Mouse (Mus musculus) kidney, adult 2 months (tissue): Measurements from ENCODE around the gene Dnajb3. TPM values are rescaled to one million over a fixed set of nuclear protein-coding genes. Genes with fewer than 3 reads are reported as not detected.

Experiments
- DNase-seq: peaks from one replicate; pipeline ENCODE4 v3.0.0; 2021
- H3K27ac ChIP-seq: fragments of 200-500 bp; 2 replicates; pipeline ENCODE4 v1.5.1; 2012; ENCODE audit warnings: low read depth, low read length, control low read depth, inconsistent platforms; ENCODE audit not compliant: insufficient read depth
- H3K27me3 ChIP-seq: fragments of 200-500 bp; replicated peaks from 2 replicates; pipeline ENCODE4 v1.6.1; 2012; ENCODE audit warnings: mild to moderate bottlenecking, moderate library complexity, low read length, inconsistent platforms; ENCODE audit not compliant: control insufficient read depth, insufficient read depth
- H3K36me3 ChIP-seq: fragments of 200-500 bp; 2 replicates; pipeline ENCODE4 v1.6.1; 2012; ENCODE audit warnings: mild to moderate bottlenecking, moderate library complexity, low read length, inconsistent platforms; ENCODE audit not compliant: control insufficient read depth, insufficient read depth
- H3K4me1 ChIP-seq: fragments of 200-500 bp; 2 replicates; pipeline ENCODE4 v1.6.1; 2011; ENCODE audit warnings: low read length; ENCODE audit not compliant: control insufficient read depth, insufficient read depth
- H3K4me3 ChIP-seq: fragments of 200-500 bp; 2 replicates; pipeline ENCODE4 v1.5.1; 2011; ENCODE audit warnings: mild to moderate bottlenecking, low read depth, low read length, control low read depth; ENCODE audit not compliant: insufficient read depth
- CTCF ChIP-seq: fragments of 200-500 bp; conservative IDR thresholded peaks from 2 replicates; pipeline ENCODE4 v1.5.1; 2011; ENCODE audit warnings: low read depth, mild to moderate bottlenecking, control low read depth, low read length, moderate library complexity, mixed read lengths; ENCODE audit not compliant: insufficient read depth, insufficient read length
- POLR2A ChIP-seq: fragments of 200-500 bp; IDR thresholded peaks from one replicate; pipeline ENCODE4 v1.6.1; 2011; ENCODE audit warnings: low read depth, low read length, control low read depth
- WGBS: fragments of 180-500 bp; shearing (Covaris S2); methylation state at CpG from one replicate; pipeline ENCODE4 v1.1.7; 2018; 5-methylcytosine and 5-hydroxymethylcytosine counted together
- polyA plus RNA-seq: library from polyadenylated mRNA; depleted of rRNA; stranded (reverse); fragments of >200 nt; gene quantifications from 2 replicates; pipeline ENCODE4 v1.2.3, GENCODE M21; 2012

Dnajb3 gene
- polyA plus RNA-seq, 1 experiment = 1.6 TPM

DNA sequence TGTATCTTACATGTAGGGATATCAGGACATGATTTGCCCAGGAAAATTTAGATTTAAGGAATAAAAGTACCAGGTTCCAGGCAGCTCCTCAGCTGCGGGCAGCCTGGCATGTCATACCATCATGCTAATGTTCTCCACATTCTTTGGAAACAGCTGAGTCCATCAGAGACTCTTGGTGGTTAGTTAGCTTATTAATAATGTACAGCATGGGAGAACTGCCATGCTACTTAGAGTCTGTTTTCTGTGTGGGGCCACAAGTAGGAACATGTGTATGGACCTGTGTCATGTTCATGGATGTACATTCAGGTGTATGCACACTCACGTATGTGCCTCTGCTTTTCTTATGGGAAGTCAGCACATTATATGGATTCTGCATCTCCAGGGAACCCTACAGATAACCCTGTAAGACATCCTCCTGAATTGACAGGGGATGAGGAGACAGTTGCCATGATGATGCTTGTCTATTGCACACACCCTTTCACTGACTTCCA, 8.9 kb upstream of the Dnajb3 start:
- no peaks in the 10 kb centered on the region for H3K36me3 ChIP-seq
- TF ChIP-seq POLR2A = no peak
- no peak for TF ChIP-seq CTCF
- WGBS = 76% methylated on average over 2 of the region's 2 CpGs
- H3K27ac ChIP-seq = no peak overlapping the region
- H3K4me1 ChIP-seq = no peaks in the 10 kb centered on the region
- DNase-seq = no peak
- H3K4me3 ChIP-seq = no peak overlapping the region
- no peaks in the 10 kb centered on the region for H3K27me3 ChIP-seq

DNA sequence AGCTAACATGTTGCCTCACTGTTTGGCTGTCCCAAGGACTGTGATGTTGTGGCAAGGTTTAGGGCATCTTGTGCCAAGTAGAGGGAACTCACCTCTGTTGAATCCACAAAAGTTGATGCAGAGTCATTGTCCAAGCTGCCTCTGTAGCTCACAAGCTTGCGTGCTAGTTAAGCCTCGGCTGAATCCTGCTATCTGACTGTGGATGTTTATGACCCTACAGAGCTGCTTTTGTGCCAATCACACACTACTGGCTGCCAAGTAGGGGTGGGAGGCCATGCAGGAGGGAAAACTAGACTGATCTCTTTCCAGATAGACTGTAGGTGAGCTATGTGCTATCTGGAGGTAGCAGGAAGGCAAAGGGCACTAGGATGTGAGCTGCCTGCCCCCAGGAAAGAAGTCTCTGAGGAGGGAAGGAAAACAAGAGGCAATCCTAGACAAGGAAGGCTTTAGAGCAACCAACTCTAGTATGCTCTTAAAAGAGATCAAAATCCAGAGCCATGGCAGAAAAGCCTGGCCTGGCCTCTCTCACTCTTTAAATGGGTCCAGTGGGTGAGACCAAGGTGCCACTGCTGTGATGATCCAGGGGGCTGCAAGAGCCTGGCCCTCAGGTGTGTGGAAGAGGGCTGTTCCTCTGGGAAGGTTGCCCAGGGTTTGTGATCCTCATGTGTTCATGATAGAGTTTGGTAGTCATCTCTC, 8.3 kb upstream of the Dnajb3 start:
- Histone ChIP-seq H3K4me3 (no peak overlapping the region), H3K27me3 (no peaks in the 10 kb centered on the region), H3K4me1 (no peaks in the 10 kb centered on the region), H3K36me3 (no peaks in the 10 kb centered on the region), H3K27ac (no peak overlapping the region)
- WGBS = 71% methylated on average over 2 of the region's 2 CpGs
- peak; percentile 32 for DNase-seq
- TF ChIP-seq CTCF (no peak), POLR2A (no peak)

DNA sequence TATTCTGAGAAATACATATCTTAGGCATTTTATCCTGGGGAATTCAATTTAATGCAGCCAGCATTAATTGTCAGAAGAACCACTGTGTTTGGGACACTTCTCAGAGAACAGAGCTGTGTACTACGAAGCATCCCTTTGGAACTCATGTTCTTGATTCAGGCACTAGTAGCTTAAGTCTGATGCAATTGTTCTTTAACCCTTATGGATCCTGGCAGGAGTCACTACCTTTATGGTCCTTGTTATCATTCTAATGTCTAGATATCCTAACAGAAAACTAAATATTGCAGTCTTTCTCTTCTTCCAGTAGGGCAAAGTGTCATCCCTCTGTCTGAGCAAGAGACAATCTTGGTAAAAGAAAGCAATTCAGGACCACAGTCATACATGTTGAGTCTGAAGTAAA, 7.5 kb upstream of the Dnajb3 start:
- Histone ChIP-seq H3K36me3 (no peaks in the 10 kb centered on the region), H3K4me1 (no peaks in the 10 kb centered on the region), H3K27ac (no peak overlapping the region), H3K27me3 (no peaks in the 10 kb centered on the region), H3K4me3 (no peak overlapping the region)
- DNase-seq = no peak
- TF ChIP-seq POLR2A = no peak
- no peak for TF ChIP-seq CTCF
- WGBS = 77% methylated on average over 1 of the region's 1 CpGs

DNA sequence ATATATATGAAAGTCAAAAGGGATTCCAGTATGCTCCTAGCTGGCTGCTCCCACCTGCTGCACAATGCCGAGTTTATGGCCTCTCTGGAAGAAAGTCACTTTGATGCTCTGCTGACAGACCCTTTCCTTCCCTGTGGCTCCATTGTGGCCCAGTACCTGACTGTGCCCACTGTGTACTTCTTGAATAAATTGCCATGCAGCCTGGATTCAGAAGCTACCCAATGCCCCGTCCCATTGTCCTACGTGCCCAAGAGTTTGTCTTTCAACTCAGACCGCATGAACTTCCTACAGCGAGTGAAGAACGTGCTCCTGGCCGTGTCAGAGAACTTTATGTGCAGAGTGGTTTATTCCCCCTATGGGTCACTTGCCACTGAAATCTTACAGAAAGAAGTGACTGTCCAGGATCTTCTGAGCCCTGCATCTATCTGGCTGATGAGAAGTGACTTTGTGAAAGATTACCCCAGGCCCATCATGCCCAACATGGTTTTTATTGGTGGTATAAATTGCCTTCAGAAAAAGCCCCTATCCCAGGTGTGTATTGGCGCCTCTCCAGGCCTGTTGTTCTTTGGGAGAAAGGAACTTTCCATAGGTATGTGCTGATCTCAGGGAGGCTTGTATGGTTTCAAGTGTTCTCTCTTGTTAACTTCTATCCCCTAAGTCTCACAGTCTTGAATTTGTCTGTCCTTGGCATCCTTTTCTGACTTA, 6.9 kb upstream of the Dnajb3 start:
- H3K27ac ChIP-seq = no peak overlapping the region
- TF ChIP-seq POLR2A (no peak), CTCF (no peak)
- DNase-seq = peak; percentile 20
- no peaks in the 10 kb centered on the region for H3K36me3 ChIP-seq
- H3K4me3 ChIP-seq = no peak overlapping the region
- 60% methylated on average over 8 of the region's 8 CpGs for WGBS
- no peaks in the 10 kb centered on the region for H3K4me1 ChIP-seq
- H3K27me3 ChIP-seq = no peaks in the 10 kb centered on the region

DNA sequence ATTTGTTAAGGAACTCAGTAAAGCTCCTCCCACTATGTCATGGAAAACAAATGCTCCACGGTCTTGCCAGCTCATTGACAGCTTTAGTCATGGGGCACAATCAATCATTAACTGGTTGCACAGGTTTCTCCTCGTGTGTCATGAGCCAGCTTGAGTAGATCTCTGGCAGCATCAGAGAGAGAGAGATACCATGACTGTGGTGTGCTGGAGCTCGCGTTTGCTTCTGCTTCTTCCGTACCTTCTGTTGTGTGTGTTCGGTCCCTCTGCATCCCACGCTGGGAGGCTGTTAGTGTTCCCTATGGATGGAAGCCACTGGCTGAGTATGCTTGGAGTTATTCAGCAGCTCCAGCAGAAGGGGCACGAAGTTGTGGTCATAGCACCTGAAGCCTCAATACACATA, 6.2 kb upstream of the Dnajb3 start, which contains the start of gene Ugt1a1:
Gene Ugt1a1 (plus strand): TSS at position 148 of the 400 bp plus-strand sequence.
- TF ChIP-seq POLR2A (no peak), CTCF (no peak)
- H3K4me1 ChIP-seq = no peaks in the 10 kb centered on the region
- no peaks in the 10 kb centered on the region for H3K36me3 ChIP-seq
- no peaks in the 10 kb centered on the region for H3K27me3 ChIP-seq
- no peak within 1 kb of the TSS for H3K27ac ChIP-seq
- H3K4me3 ChIP-seq = no peak within 1 kb of the TSS
- 66% methylated on average over 8 of the region's 8 CpGs for WGBS
- DNase-seq = peak; percentile 74

DNA sequence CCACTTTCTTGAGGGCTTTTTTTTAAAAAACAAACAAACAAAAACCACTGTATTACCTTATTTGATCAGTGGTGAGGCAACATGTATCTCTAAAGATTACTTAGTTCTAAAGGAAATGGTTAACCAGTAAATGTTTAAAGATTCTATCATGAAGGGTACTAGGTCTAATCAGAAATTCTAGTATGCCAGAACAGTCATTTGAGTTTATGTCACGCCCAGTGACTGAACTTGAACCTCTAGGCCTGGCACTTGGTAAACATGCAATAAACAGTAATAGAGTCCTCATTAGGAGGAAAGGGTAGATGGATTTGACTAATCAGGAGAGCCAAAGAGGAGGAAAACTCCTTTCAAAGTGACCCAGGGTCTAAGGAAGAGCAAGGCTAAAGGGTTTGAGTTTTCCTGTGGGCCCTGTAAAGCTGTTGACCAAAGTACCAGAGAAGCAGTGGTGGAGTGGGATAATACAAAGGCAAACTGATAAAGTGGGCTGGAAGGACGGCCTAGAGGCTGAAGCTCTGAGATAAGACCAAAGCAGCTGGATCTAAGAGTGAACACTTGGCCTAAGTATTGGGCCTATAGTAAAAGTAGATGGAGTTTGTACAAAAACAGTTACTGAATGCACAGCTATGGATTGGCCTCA, 1.4 kb upstream of the Dnajb3 start:
- TF ChIP-seq POLR2A = no peak
- TF ChIP-seq CTCF = no peak
- Histone ChIP-seq H3K27ac (no peak overlapping the region), H3K27me3 (no peaks in the 10 kb centered on the region), H3K36me3 (no peaks in the 10 kb centered on the region), H3K4me1 (0 out of 2 replicates have a peak, but pooled peaks cover 5% of the 10 kb centered on the region), H3K4me3 (no peak overlapping the region)
- DNase-seq = no peak
- 77% methylated on average over 2 of the region's 2 CpGs for WGBS

DNA sequence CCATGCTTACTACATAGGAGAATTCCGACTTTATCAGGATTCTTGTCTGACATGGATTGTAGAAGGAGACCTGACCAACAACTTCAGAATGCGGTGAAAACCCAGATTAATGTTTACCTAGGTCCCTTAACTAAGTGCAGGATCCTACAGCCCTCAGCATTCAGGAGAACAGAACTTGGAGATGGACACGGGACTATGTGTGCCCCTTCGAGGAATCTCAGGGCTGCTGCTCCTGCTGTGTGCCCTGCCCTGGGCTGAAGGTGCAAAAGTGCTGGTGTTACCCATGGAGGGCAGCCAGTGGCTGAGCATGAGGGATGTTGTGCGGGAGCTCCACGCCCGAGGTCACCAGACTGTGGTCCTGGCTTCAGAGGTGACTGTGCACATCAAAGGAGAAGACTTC, 5.1 kb downstream of the Dnajb3 start, which contains the start of gene Ugt1a2:
Gene Ugt1a2 (plus strand): TSS at position 146 of the 400 bp plus-strand sequence.
- DNase-seq = peak; percentile 70
- Histone ChIP-seq H3K27me3 (no peaks in the 10 kb centered on the region), H3K4me1 (peaks cover 23% of the 10 kb centered on the region), H3K36me3 (no peaks in the 10 kb centered on the region), H3K4me3 (no peak within 1 kb of the TSS), H3K27ac (no peak within 1 kb of the TSS)
- no peak for TF ChIP-seq POLR2A
- TF ChIP-seq CTCF = no peak
- WGBS = 40% methylated on average over 7 of the region's 7 CpGs
